In the genomic region with DNA sequence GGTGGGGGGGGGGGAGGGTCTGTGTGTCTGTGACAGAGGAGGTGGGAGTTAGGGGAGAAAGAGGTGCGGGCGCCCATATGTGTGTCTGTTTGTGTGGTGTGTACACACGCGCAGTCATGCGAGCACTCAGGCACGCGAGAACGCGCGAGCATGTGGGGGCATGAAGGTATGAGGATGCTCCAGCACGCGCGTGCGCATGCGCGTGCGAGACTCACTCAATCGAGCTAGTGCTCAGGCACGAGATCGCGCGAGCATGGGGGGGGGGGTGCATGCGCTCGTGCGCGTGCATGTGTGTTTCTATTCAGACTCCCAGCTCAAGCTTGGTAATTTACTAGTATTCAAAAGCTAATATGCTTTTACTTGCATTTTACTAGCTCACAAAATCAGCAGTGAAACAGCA, we compare ENCODE assay signal across 9 mouse cellular contexts. TPM values are rescaled to one million over a fixed set of nuclear protein-coding genes. Genes with fewer than 3 reads are reported as not detected.
DNase-seq lines count a peak whose midpoint lies in the region; ATAC-seq lines count a peak whose summit lies in the region.
"Had no signal": no experiment of that assay in that cellular context is flagged by ENCODE, and none has a peak within 500 bp of the region (broad histone marks: within the 10 kb centered on the region; RNA-seq: fewer than 3 reads in every experiment).

No protein-coding gene starts in this region.

- 0 out of 2 replicates have a peak, but pooled peaks cover 4% of the 10 kb centered on the region for H3K4me1 ChIP-seq in intestine, embryonic 15.5 days (replicated peaks)
- H3K4me1 ChIP-seq in midbrain, embryonic 14.5 days (ENCODE audit: control insufficient read depth, insufficient read depth, low read length) = no peaks in the 10 kb centered on the region

- WGBS in intestine, embryonic 15.5 days = 50% methylated on average over 26 of the region's 26 CpGs
- 45% methylated on average over 26 of the region's 26 CpGs for WGBS in midbrain, embryonic 14.5 days

- no peaks in the 10 kb centered on the region for H3K36me3 ChIP-seq in intestine, embryonic 15.5 days
- H3K36me3 ChIP-seq in midbrain, embryonic 14.5 days (ENCODE audit: control insufficient read depth, insufficient read depth, low read length) = no peaks in the 10 kb centered on the region

- DNase-seq in gastrocnemius, postnatal 10 days = peak; percentile 39
- no peak for DNase-seq in gastrocnemius, postnatal 4 days (ENCODE audit: low spot score in 2 of 2)
- peak; percentile 79 for DNase-seq in cerebellum, adult 9-10 months
- DNase-seq in frontal cortex, adult 2 months (ENCODE audit: extremely low spot score in 1 of 2, low spot score in 1 of 2) = peak; percentile 61 to 78
- peak; percentile 93 for DNase-seq in left cerebral cortex, postnatal 4 days
- DNase-seq in midbrain, embryonic 14.5 days = peak; percentile 96
- DNase-seq in spleen, postnatal 14 days (ENCODE audit: low spot score in 2 of 2) = peak; percentile 21 to 54

- no peak overlapping the region for H3K27ac ChIP-seq in intestine, embryonic 15.5 days
- 0 out of 2 replicates have a peak overlapping the region, but pooled peaks have one; percentile 41 for H3K27ac ChIP-seq in midbrain, embryonic 14.5 days (replicated peaks; ENCODE audit: low read depth, low read length)

- no peaks in the 10 kb centered on the region for H3K9me3 ChIP-seq in intestine, embryonic 15.5 days
- no peaks in the 10 kb centered on the region for H3K9me3 ChIP-seq in midbrain, embryonic 14.5 days (ENCODE audit: control insufficient read depth, low read length)

- ATAC-seq in intestine, embryonic 15.5 days = no peak
- peak; percentile 41 for ATAC-seq in midbrain, embryonic 14.5 days (ENCODE audit: low FRiP score, low TSS enrichment)
- ATAC-seq: Patski had no signal

- no peaks in the 10 kb centered on the region for H3K27me3 ChIP-seq in intestine, embryonic 15.5 days (replicated peaks)
- H3K27me3 ChIP-seq in midbrain, embryonic 14.5 days (ENCODE audit: control insufficient read depth, insufficient read depth, low read length) = no peaks in the 10 kb centered on the region
- H3K27me3 ChIP-seq: Patski had no signal

- H3K4me3 ChIP-seq in intestine, embryonic 15.5 days (replicated peaks) = peak overlapping the region; percentile 31
- H3K4me3 ChIP-seq in midbrain, embryonic 14.5 days (replicated peaks; ENCODE audit: low read depth, low read length) = peak overlapping the region; percentile 36

- intact Hi-C loops in left cerebral cortex, postnatal 4 days (cut with DNase I) = no loop called here

- peak overlapping the region; percentile 58 for H3K4me2 ChIP-seq in intestine, embryonic 15.5 days (replicated peaks)
- peak overlapping the region; percentile 66 for H3K4me2 ChIP-seq in midbrain, embryonic 14.5 days (ENCODE audit: low read length)

- H3K9ac ChIP-seq in intestine, embryonic 15.5 days = no peak overlapping the region
- H3K9ac ChIP-seq in midbrain, embryonic 14.5 days (replicated peaks; ENCODE audit: low read length) = no peak overlapping the region

RNA-seq across cellular contexts. Expression of a gene that starts 1.9 kb away (rescaled TPM):
- total RNA-seq in gastrocnemius, postnatal 10 days (2021) = 1 to 10 TPM; 2.2 to 3.6 TPM
- total RNA-seq in gastrocnemius, postnatal 4 days (2021) = 1 to 10 TPM; 4.8 to 5.1 TPM
- polyA plus RNA-seq in frontal cortex, adult 2 months (2012; rRNA removed) = 275 and 304 TPM in 2 replicates
- polyA plus RNA-seq in intestine, embryonic 15.5 days (2015; fragmentation: Nextera tagmentation; extraction: Ambion mirVana) = 5.6 and 7.3 TPM in 2 replicates
- total RNA-seq in left cerebral cortex, postnatal 4 days (2021) = 100 to 1,000 TPM; 191 to 231 TPM
- 113 and 117 TPM in 2 replicates for polyA plus RNA-seq in midbrain, embryonic 14.5 days (2014; fragmentation: Nextera tagmentation; extraction: Ambion mirVana)

Comparison
In these comparisons a context has a peak if more than half of its experiments do, and no peak if none do; other contexts are left out.
1. DNase-seq: peak in gastrocnemius, postnatal 10 days (single experiment), cerebellum, adult 9-10 months (single experiment), frontal cortex, adult 2 months (2 of 2), left cerebral cortex, postnatal 4 days (single experiment), midbrain, embryonic 14.5 days (single experiment) and spleen, postnatal 14 days (2 of 2); none in gastrocnemius, postnatal 4 days (0 of 2).
2. RNA of a gene that starts 1.9 kb away (total RNA-seq): 191 to 231 TPM in left cerebral cortex, postnatal 4 days; 4.8 to 5.1 TPM in gastrocnemius, postnatal 4 days and 2.2 to 3.6 TPM in gastrocnemius, postnatal 10 days; every median in the first group is over 10 times any median in the second.